Mouse (Mus musculus) intestine, embryonic 16.5 days (tissue): ENCODE measurements around the gene Nupl1. TPM values are rescaled to one million over a fixed set of nuclear protein-coding genes. Genes with fewer than 3 reads are reported as not detected.

ENCODE experiments used
- ATAC-seq: fragments of 200-750 bp; cut with Nextera tagmentation; 2 replicates; pipeline ENCODE4 v1.8.0; 2017; ENCODE audit warnings: moderate TSS enrichment, moderate library complexity
- H3K27ac ChIP-seq: fragments of 300-500 bp; sonication (generic); 2 replicates; pipeline ENCODE4 v1.5.1; 2014; ENCODE audit warnings: mild to moderate bottlenecking, low read length
- H3K27me3 ChIP-seq: fragments of 300-500 bp; sonication (generic); replicated peaks from 2 replicates; pipeline ENCODE4 v1.6.1; 2014; ENCODE audit warnings: low read length, control low read depth, mixed read lengths; ENCODE audit not compliant: control insufficient read depth, insufficient read depth
- H3K36me3 ChIP-seq: fragments of 300-500 bp; sonication (generic); 2 replicates; pipeline ENCODE4 v1.6.1; 2014; ENCODE audit warnings: low read length, control low read depth; ENCODE audit not compliant: control insufficient read depth, insufficient read depth
- H3K4me1 ChIP-seq: fragments of 300-500 bp; sonication (generic); 2 replicates; pipeline ENCODE4 v1.6.1; 2014; ENCODE audit warnings: low read length, control low read depth, mixed read lengths; ENCODE audit not compliant: control insufficient read depth, insufficient read depth
- H3K4me2 ChIP-seq: fragments of 300-500 bp; sonication (generic); 2 replicates; pipeline ENCODE4 v1.6.1; 2014; ENCODE audit warnings: low read depth, low read length, control low read depth
- H3K4me3 ChIP-seq: fragments of 300-500 bp; sonication (generic); 2 replicates; pipeline ENCODE4 v1.5.1; 2014; ENCODE audit warnings: mild to moderate bottlenecking, low read length
- H3K9ac ChIP-seq: fragments of 300-500 bp; sonication (generic); 2 replicates; pipeline ENCODE4 v1.6.1; 2014; ENCODE audit warnings: low read depth, low read length
- H3K9me3 ChIP-seq: fragments of 300-500 bp; sonication (generic); 2 replicates; pipeline ENCODE4 v1.6.1; 2016; ENCODE audit warnings: low read length, control low read depth; ENCODE audit not compliant: control insufficient read depth
- WGBS: fragments of 180-500 bp; shearing (Covaris S2); extraction: QIAGEN DNeasy Blood & Tissue Kit; methylation state at CpG from one replicate; pipeline ENCODE4 v1.1.7; 2014; 5-methylcytosine and 5-hydroxymethylcytosine counted together
- polyA plus RNA-seq: library from polyadenylated mRNA; unstranded; fragments of >200 nt; fragmentation: Nextera tagmentation; extraction: Ambion mirVana; gene quantifications from 2 replicates; pipeline ENCODE4 v1.2.1, GENCODE M21; 2015

The Nupl1 gene
- polyA plus RNA-seq, 1 experiment from 2014 or later, result 0.09 TPM

DNA sequence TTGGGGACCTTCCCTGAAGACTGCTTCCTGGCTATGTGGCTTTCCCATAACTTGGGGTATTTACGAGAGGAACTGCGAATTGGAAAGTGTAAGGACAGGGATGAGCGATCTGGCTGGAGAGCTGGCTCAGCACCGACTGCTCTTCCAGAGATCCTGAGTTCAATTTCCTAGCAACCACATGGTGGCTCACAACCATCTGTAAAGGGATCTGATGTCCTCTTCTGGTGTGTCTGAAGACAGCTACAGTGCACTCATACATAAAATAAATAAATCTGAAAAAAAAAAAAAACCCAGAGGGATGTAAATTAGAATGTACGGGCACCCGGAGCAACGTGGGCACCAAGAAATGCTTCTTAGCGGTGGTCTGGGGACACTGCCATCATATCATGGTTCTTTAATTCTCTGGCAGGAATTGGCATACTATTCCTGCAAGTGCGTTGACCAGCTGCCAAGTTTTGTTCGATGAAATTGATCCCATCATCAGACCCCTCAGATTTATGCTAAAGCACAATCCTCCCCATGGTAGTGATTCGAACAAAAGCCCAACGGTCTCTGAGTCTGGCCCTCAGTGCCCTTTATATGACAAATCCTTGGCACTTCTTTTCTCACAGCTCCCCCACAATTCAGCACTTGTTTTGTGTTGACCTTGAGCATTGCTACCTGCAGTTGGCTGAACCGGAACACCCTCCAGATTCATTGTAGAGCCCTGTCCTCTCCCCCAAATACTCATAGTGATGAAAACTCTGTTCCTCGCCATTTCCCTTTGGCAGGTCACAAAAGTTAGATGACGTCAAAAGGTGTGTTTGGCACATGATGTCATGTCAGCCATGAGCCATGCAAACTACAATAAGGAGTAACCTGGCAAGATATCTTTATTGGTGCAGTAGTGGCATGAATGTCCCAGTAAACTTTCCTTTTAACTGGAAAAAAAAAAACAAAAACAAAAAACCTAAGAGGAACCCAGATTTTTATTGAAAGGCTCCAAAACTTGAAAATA, 1.1 kb upstream of the Nupl1 start:
- Histone ChIP-seq H3K27me3 (no peaks in the 10 kb centered on the region), H3K4me2 (peak overlapping the region; percentile 64), H3K36me3 (no peaks in the 10 kb centered on the region), H3K4me1 (peaks cover 10% of the 10 kb centered on the region; the same call in 1 of the 2 replicates), H3K9me3 (no peaks in the 10 kb centered on the region), H3K4me3 (peak overlapping the region; percentile 99), H3K27ac (peak overlapping the region; percentile 95), H3K9ac (peak overlapping the region; percentile 94)
- no peak; the same call in 1 of the 2 replicates for ATAC-seq
- WGBS, result 19% methylated on average over 15 of the region's 15 CpGs

DNA sequence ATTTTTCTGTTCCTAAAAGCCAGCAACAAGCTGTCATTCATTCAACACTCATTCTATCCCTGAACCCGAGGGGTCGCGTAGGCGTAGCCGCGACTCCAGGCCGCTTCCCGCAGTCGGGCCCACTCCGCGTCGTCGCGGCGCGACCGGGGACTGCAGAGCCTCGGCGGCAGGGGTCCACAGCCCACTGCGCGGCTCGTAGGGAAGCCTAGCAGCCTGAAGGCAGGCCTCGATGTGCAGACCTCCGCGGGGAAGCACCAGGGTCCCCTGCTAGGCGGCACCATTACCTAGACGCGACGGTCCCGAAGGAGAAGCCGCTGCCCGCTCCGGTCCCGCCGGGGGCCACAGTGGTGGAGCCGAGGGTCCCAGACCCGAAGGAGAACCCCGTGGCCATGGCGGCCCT, 352 bp downstream of the Nupl1 start:
- Histone ChIP-seq H3K4me1 (peaks cover 7% of the 10 kb centered on the region; the same call in 1 of the 2 replicates), H3K27me3 (no peaks in the 10 kb centered on the region), H3K36me3 (no peaks in the 10 kb centered on the region), H3K9me3 (no peaks in the 10 kb centered on the region), H3K4me3 (peak overlapping the region; percentile 99), H3K9ac (peak overlapping the region; percentile 99), H3K4me2 (peak overlapping the region; percentile 48), H3K27ac (peak overlapping the region; percentile 80)
- ATAC-seq, result peak; percentile 49
- under 1% methylated on average over 39 of the region's 39 CpGs for WGBS

DNA sequence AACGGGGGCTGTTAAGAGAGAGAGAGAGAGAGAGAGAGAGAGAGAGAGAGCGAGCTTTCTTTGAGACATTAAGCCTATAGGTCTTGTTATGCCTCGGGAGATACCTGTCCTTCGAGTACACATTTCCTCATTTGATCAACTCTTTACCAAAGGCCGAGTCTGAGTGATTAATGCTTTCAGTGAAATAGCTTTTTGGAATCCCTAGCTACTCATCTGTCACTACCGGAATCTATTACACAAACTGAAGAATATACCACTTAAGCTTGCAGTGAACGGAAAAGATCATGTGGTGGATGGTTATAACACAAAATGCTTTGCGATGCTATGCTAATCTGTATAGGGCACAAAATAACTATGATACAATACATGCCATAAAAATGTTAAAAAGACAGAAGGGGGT, 865 bp downstream of the Nupl1 start:
- Histone ChIP-seq H3K27me3 (no peaks in the 10 kb centered on the region), H3K36me3 (no peaks in the 10 kb centered on the region), H3K9me3 (no peaks in the 10 kb centered on the region), H3K4me3 (peak overlapping the region; percentile 99), H3K9ac (peak overlapping the region; percentile 99), H3K4me2 (peak overlapping the region; percentile 48), H3K4me1 (peaks cover 7% of the 10 kb centered on the region; the same call in 1 of the 2 replicates), H3K27ac (no peak overlapping the region)
- WGBS, result 12% methylated on average over 8 of the region's 8 CpGs
- ATAC-seq, result no peak

DNA sequence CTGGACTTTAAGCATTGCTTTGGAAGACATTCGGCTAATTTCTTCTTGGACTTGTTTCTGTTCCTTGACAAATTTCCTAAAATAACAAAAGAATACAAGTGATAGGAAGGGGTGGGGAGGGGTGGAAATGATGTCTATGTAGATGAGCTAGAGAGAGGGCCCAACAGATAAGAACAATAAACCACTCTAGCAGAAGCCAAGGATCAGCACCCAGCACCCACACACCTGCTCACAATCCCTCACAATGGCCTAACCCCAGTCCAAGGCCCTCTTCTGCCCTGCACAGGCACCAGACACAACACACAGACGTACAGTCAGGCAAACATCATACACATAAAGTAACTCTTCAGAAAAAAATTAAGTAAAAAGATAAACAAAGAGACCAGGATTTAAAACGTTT, 12.7 kb downstream of the Nupl1 start:
- no peak overlapping the region for H3K4me2 ChIP-seq
- H3K27me3 ChIP-seq, result no peaks in the 10 kb centered on the region
- no peak overlapping the region for H3K9ac ChIP-seq
- H3K36me3 ChIP-seq, result peaks cover 9% of the 10 kb centered on the region; the same call in 1 of the 2 replicates
- H3K27ac ChIP-seq, result no peak overlapping the region
- H3K9me3 ChIP-seq, result no peaks in the 10 kb centered on the region
- no peaks in the 10 kb centered on the region for H3K4me1 ChIP-seq
- no peak for ATAC-seq
- no peak overlapping the region for H3K4me3 ChIP-seq
- WGBS, result 78% methylated on average over 3 of the region's 3 CpGs

DNA sequence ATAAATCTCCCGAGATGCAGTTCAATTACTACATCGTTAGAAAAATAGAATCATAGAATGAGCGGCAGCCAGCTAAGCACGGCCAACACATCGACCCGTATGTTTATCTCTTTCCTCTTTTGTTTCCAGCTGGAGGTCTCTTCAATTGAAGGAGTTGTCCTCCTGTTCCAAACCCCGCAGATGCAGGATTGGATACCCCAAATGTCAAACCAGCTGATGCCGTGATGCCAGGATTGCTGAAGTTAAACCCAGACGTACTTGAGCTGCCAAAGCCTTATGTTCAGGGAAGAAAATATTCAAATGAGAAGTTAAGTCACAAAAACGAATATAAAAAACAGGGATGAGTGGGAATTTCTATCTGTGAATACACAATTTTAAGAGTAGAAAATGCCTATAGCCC, 31.3 kb downstream of the Nupl1 start:
- H3K9me3 ChIP-seq, result no peaks in the 10 kb centered on the region
- H3K27ac ChIP-seq, result no peak overlapping the region
- no peak for ATAC-seq
- 0 out of 2 replicates have a peak, but pooled peaks cover 2% of the 10 kb centered on the region for H3K36me3 ChIP-seq
- H3K9ac ChIP-seq, result no peak overlapping the region
- H3K4me2 ChIP-seq, result no peak overlapping the region
- no peak overlapping the region for H3K4me3 ChIP-seq
- 86% methylated on average over 10 of the region's 10 CpGs for WGBS
- no peaks in the 10 kb centered on the region for H3K27me3 ChIP-seq
- peaks cover 3% of the 10 kb centered on the region; the same call in 1 of the 2 replicates for H3K4me1 ChIP-seq

DNA sequence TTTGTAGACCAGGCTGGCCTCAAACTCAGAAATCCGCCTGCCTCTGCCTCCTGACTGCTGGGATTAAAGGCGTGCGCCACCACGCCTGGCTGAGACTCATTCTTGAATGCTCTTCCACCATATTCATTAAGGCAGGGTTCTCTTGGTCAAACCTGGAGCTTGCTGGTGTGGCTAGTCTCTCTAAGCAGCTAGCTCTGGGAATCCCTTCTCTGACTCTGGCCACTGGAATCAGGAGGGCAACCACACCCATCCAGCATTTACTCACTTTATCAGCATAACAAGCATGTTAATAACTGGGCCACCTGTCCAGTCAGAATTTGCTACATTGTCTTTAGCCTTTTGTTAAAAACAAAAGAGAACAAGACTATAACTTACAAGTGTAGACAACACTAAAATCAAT, 33.6 kb downstream of the Nupl1 start:
- Histone ChIP-seq H3K36me3 (0 out of 2 replicates have a peak, but pooled peaks cover 2% of the 10 kb centered on the region), H3K27ac (no peak overlapping the region), H3K4me2 (no peak overlapping the region), H3K4me3 (no peak overlapping the region), H3K9me3 (no peaks in the 10 kb centered on the region), H3K4me1 (peaks cover 7% of the 10 kb centered on the region; the same call in 1 of the 2 replicates), H3K27me3 (no peaks in the 10 kb centered on the region), H3K9ac (no peak overlapping the region)
- 97% methylated on average over 4 of the region's 4 CpGs for WGBS
- ATAC-seq, result no peak

DNA sequence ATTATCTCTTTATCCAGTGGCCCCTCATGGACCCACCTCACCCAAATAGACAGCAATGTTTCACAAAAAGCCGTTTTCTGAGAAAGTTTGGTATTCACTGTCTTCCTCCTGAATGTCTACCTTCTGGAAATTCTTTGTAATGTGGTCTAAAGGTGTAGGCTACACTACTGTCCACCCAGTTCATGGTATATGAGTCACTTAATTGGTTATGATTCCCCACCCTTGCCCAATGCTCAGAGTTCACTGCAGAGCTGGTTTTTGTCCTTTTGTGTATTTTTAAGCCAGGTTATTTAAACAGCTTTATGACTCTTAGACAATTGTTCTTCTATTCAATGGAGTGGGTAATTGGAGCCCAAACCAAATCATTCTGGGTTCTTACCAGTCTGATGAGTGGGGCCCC, 35.1 kb downstream of the Nupl1 start:
- no peak overlapping the region for H3K9ac ChIP-seq
- no peaks in the 10 kb centered on the region for H3K9me3 ChIP-seq
- no peak overlapping the region for H3K4me2 ChIP-seq
- H3K27ac ChIP-seq, result no peak overlapping the region
- H3K27me3 ChIP-seq, result no peaks in the 10 kb centered on the region
- H3K36me3 ChIP-seq, result 0 out of 2 replicates have a peak, but pooled peaks cover 2% of the 10 kb centered on the region
- WGBS, result 83% methylated on average over 1 of the region's 1 CpGs
- no peak overlapping the region for H3K4me3 ChIP-seq
- peaks cover 7% of the 10 kb centered on the region; the same call in 1 of the 2 replicates for H3K4me1 ChIP-seq
- ATAC-seq, result peak; percentile 66

DNA sequence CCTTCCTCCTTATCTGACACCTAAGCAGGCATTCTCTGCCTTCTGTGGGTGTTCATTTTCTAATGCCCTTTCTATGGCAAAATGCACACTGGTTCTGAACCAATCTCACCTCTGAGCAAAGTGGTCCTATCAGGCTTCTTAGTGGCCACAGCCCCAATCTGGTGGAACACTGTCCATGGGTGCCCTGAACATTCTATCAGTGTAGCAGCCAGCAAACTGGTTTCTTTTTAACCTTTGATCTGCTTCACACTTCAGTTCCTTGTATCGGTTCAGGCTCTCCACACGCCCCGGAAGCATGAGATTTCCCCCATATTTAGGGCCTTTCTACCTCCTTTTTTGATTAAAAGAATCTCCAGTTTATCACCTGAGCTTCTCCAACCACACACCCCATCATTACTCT, 36.2 kb downstream of the Nupl1 start:
- Histone ChIP-seq H3K27me3 (no peaks in the 10 kb centered on the region), H3K27ac (peak overlapping the region; percentile 17; the same call in 1 of the 2 replicates), H3K4me2 (no peak overlapping the region), H3K9me3 (no peaks in the 10 kb centered on the region), H3K36me3 (0 out of 2 replicates have a peak, but pooled peaks cover 2% of the 10 kb centered on the region), H3K4me3 (no peak overlapping the region), H3K4me1 (peaks cover 7% of the 10 kb centered on the region; the same call in 1 of the 2 replicates), H3K9ac (no peak overlapping the region)
- WGBS, result 69% methylated on average over 3 of the region's 3 CpGs
- peak; percentile 85 for ATAC-seq

DNA sequence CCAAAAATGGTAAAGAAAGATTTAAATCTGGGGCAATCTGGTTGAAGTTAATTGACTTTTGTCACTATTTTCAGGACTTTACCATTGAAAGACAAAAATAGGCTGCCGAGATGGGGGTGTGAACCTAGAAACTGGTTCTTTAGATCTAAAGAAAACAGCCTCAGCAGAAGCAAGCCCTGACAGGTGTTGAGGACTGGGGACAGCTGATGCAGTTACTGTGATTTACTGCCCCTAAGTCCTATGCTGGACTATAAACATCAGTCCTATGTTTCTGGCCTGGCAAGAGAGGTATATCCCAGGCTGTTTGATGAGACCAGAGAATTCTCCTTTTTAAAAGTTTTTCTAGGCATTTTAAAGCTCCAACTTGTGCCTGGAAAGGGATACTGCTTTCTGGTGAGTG, 37.2 kb downstream of the Nupl1 start:
- no peaks in the 10 kb centered on the region for H3K27me3 ChIP-seq
- H3K4me2 ChIP-seq, result no peak overlapping the region
- H3K36me3 ChIP-seq, result no peaks in the 10 kb centered on the region
- WGBS, result 63% methylated on average over 1 of the region's 1 CpGs
- H3K4me3 ChIP-seq, result no peak overlapping the region
- H3K4me1 ChIP-seq, result peaks cover 7% of the 10 kb centered on the region; the same call in 1 of the 2 replicates
- ATAC-seq, result no peak
- no peak overlapping the region for H3K27ac ChIP-seq
- H3K9ac ChIP-seq, result no peak overlapping the region
- H3K9me3 ChIP-seq, result no peaks in the 10 kb centered on the region
